Mouse (Mus musculus) adipose tissue, adult 10 weeks (tissue): ENCODE data around the gene Gm10577. TPM values are rescaled to one million over a fixed set of nuclear protein-coding genes. Genes with fewer than 3 reads are reported as not detected.

Source experiments
- polyA plus RNA-seq: library from polyadenylated mRNA; stranded (reverse); fragments of 350-450 nt; fragmentation: Illumina TruSeq; extraction: RNeasy Lipid Tissue Mini Kit (QIAGEN cat#74804); gene quantifications from one replicate; pipeline ENCODE4 v1.2.3, GENCODE M21; 2014; ENCODE audit warnings: low read depth, low replicate concordance

The Gm10577 gene
- polyA plus RNA-seq, result not detected

GRCm38 (mm10) chr4:101020596-101020995 is at the start of gene Gm10577:
Gene Gm10577, minus strand, starts transcription at chr4:101020696.

DNA sequence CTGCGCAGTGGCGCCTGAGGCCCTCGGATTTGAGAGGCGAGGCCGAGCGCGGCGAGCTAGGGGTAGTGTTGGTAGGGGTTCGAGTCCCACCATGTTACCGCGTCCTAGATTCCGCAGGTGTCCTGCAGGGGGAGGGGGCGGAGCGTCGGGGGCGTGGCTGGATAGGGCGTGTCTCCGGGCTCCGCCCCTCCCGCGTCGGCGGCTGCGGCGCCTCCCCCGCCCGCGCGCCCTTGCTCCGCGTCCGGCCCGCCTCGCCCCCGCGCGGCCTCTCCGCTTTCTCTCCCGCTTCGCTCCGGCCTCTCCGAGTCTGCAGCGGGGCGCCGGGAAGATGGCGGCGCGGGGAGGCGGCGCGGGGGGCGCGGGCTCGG is 48.3 kb upstream of the Gm10577 start, which contains the start of gene Raver2:
Raver2 (plus strand) TSS at position 198 of the 368 bp plus-strand sequence.

Other genes starting within 250 kb of the Gm10577 start
- gene Cachd1, start 244.0 kb downstream of the Gm10577 start, polyA plus RNA-seq, result 30.8 TPM
- gene Raver2, start 48.3 kb upstream of the Gm10577 start, polyA plus RNA-seq, result 19.3 TPM
- gene Jak1, start 244.6 kb upstream of the Gm10577 start, polyA plus RNA-seq, result 64.5 TPM